Mouse (Mus musculus) left cerebral cortex, postnatal 25 days (tissue): ENCODE data around the gene 5031439G07Rik. TPM values are rescaled to one million over a fixed set of nuclear protein-coding genes. Genes with fewer than 3 reads are reported as not detected.
A peak's percentile ranks its signal among the peaks of the same experiment; 100 is the strongest.

Experiments
- DNase-seq, 2 experiments: peaks; one replicate each; pipeline ENCODE4 v3.0.0; 2022; ENCODE audit warnings: low spot score in 2 of 2, mixed read lengths in 1 of 2
- intact Hi-C: fragments of 180-260 bp; cut with DNase I; formaldehyde crosslinking; loops from one replicate; pipeline ENCODE4 v1.15.1; 2025
- total RNA-seq, 2 experiments: library from RNA; stranded (reverse); gene quantifications; 2 replicates each; pipeline ENCODE4 v1.2.3; 2021

Gene 5031439G07Rik
- total RNA-seq, 2 experiments from 2014 or later, result 77.7 to 82.7 TPM

DNA sequence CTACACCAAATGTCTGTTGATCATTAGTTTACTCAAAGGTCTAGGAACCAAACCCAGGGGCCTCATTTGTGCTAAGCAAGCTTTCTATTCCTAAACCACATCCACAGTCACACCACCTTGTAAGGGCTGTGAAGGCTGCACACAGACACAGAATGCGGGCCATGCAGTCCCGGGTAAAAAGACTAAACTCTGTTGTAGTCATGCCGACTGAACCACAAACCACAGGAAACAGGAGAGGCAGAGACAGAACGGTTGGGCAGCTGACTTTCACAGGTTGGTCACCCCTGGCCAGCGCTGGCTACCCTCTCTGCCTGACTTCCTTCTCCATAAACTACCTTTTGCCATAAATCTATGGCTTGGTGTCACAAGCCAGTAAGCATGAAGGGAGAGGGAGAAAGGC, 23.6 kb downstream of the 5031439G07Rik start:
- intact Hi-C loops, result no loop called here
- DNase-seq, result no peak

DNA sequence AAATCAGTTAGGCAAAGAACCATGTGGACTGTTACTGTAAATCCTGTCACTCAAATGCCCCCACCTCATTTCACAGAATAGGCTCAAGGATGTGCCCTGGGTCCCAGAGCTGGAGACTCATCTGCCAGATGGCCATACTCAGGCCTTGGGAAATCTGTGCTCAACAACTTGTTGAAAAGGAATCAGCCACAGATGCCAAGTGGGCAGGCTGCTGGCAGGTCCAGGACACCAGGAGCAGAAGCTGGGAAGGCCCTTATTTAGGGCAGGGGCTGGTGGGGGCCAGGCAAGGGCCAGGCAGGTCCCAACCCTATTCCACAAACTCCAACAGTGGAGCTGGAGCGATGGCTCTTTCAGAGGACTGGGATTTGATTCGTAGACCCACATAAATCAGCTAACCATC, 25.8 kb downstream of the 5031439G07Rik start:
- intact Hi-C loops, result no loop called here
- no peak for DNase-seq

DNA sequence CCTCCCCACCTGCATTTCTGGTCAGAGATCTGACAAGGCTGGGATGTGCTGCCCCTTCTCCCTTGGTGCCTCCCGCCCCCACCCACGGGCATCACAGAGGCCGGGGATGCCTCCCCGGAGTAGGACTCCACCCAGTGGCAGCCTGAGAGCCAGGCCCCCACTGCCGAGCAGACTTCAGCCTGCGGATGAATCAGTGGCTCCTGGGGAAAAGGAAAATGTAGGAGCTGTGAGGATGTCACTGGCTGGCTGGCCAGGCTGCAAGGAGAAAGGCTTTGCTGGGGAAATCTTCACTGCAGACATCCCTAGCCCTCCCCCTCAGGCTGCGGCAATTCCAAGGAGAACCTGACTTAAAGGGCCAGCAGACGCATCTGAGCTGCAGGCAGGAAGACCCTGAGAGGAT, 27.7 kb downstream of the 5031439G07Rik start:
- intact Hi-C loops, result loop anchor here (2.0 kb wide), 1 partner anchor 26 kb away; no protein-coding TSS in a partner anchor
- DNase-seq, result peak; percentile 74 to 93

DNA sequence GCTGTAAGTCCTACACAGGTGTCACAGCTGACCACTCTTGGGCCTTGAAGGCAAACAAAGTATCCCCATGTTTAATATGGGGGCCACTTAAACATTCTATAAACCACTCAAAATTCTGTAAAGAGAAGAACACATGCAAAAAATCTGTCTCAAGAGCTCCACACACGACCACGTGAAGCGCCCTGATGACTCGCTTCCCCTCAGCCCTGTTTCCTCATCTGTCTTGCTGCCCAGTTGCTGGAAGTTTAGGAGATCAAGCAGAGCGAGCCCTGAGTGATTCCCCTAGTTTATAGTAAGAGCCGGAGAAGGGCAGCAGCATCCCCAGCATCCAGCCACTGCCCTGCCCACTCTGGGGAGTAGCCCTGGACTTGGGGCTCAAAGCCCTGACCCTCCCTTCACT, 28.5 kb downstream of the 5031439G07Rik start:
- intact Hi-C loops, result loop anchor here (2.0 to 5.0 kb wide), 2 partner anchors 27 to 37 kb away; no protein-coding TSS in a partner anchor
- no peak for DNase-seq

DNA sequence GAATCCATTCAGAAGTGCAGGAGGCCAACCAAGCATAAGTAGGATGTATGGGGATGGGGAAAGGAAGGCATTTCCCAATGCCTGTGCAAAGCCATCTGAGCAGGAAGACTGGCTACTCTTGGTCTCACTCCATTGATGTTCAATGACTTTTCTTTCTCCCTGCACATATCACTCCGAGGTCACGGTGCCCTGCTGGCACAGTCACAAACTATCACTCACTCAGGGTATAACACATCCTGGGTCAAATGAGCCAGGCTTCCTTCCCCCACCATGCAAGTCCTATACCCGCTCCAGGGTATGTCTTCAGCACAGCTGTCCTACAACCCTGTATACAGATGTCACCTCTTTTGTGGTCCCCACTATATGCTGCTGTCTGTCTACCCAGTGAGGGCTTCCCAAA, 30.0 kb downstream of the 5031439G07Rik start:
- intact Hi-C loops, result loop anchor here (5.0 kb wide), 1 partner anchor 39 kb away; no protein-coding TSS in a partner anchor
- no peak for DNase-seq

DNA sequence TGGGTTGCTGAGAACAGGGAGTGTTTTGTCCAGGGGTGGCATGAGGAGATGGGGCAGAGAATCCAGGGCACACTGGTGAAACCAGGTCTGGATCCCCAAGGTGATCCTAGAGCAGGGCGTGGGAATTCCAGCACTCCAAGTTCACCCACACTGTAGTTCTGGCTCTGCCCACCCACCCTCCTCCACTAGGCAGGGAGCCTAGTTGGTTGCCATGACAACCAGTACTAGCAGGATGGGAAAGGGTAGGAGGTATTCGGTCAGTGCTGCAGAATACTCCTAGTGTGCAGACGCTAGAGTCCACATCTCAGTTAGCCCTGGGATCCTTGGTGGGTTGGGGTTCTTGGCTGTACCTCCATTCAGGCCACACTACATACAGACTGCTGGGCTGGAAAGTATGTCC, 30.5 kb downstream of the 5031439G07Rik start:
- peak; percentile 66 to 86 for DNase-seq
- intact Hi-C loops, result loop anchor here (5.0 kb wide), 1 partner anchor 39 kb away; no protein-coding TSS in a partner anchor

DNA sequence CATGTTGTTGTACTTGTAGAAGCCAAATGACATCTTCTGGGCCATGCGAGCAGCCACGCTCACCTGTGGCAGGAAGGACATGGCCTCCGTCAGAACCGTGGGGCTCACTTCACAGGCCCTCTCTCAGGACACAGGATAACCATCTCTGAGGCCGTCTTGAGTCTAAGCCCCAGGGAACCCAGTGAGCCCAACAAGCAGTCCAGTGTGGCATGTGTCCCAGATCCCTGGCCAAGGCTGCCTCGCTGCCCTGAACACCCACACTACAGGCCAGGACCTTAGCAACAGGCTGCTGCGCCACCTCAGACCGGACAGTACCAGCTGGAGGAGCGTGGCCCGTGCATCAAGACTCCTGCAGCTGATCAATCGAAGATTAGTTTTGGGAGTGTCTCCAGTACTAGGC, 35.1 kb downstream of the 5031439G07Rik start:
- intact Hi-C loops, result no loop called here
- DNase-seq, result no peak

DNA sequence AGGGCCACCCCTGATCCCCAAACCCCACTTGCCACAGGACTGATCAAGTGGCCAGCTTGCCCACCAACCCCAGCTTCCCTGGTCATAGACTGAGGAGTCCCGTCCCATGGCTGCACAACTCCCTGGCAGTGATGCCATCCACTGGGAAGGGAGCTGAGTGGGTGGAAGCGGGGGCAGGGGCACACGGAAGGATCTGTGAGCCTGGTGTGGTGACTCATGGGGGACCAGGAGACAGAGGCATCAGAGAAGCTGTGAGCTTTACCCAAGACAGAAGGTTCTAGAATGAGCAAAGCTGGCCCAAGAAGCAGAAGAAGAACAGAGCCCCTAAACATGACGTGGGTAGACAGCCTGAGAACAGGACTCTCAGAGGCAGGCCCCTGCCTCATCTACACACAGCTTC, 38.3 kb downstream of the 5031439G07Rik start:
- intact Hi-C loops, result no loop called here
- DNase-seq, result peak; percentile 49 to 85

DNA sequence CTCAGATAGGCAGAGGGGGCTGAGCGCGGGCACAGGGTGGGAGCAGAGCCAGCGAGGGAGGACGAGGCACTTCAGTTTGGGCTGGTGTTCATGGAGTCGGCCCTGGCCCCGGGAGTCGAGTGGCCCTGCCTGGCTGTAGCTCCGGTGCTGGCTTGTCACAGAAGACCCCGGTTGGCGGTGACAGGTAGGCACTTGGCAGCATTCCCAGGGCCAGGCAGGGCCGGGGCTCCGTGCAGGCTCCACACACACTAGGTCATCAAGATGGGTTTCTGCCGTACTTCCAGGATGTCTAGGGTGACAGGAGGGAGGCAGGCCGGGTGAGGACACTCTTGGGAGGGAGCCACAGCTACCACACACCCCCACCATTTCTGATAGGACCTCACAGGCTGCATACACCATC, 39.4 kb downstream of the 5031439G07Rik start:
- intact Hi-C loops, result no loop called here
- DNase-seq, result no peak

DNA sequence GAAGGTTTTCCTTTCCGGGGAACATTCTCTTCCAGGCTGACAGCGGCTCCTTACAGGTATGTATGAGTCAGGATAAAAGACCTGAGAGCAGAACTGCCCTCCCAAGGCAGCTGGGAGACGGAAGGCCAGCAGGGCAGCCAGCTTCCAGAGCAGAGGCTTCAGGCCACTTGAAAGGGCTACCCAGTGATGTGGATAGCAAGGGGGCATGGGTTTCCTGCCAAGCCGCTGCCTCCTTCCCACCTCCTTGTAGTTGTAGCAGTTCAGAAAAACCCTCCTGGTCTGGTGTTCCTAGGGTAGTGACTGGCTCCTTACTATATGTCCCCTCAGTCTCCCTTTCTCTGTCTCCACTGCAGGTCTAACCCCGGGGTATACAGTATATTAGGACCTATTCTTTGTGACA, 44.0 kb downstream of the 5031439G07Rik start:
- intact Hi-C loops, result no loop called here
- no peak for DNase-seq

DNA sequence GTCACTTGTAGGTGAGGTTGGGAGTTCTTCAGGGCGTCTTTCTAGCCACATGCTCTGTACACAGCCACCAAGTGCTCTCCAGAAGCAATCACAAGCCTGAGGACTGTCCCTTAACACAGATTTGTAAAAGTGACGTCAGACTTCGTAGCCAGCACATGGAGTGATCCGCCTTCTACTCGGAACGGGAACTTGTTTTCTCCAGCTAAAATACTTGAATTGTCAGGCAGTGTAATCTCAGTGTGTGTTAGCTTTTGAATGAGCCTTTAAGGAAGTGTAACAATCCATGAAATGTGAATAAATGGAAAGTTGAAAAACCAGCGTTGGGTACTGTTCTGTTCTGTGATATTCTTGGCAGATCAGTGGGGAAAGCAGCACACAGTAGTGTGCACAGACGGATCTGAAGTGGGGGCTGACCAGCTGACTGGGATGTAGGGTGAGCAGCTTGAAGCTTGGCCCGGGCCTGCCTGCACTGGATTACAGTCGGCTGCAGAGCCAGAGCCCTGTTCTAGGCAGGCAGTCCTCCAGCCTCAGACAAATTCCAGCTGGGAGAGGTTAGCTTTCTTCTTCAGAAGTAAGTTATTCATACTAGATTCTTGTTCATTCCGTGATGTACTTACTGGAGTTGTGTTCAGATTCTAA, 45.6 kb downstream of the 5031439G07Rik start:
- intact Hi-C loops, result no loop called here
- peak in 1 of 2 experiments; percentile 82 for DNase-seq

DNA sequence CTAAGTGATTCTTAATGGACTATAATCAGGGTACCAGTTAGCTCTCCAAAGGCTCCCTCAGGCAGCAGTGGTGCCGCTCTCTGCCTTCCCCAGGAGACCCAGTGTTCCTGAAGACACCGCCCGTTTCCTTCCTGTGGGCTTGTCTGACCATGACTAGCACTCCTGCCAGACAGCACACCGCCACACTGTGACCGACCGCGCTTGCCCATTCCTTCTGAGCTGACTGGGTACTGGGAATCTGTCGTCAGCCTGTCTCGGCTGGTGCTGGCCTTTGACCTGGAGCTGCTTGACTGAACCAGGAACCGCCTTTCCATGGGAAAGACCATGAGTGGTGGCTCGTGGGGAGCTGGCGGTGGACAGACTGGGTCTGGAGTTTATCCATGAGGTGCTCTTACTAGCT, 48.2 kb downstream of the 5031439G07Rik start:
- no peak for DNase-seq
- intact Hi-C loops, result no loop called here

DNA sequence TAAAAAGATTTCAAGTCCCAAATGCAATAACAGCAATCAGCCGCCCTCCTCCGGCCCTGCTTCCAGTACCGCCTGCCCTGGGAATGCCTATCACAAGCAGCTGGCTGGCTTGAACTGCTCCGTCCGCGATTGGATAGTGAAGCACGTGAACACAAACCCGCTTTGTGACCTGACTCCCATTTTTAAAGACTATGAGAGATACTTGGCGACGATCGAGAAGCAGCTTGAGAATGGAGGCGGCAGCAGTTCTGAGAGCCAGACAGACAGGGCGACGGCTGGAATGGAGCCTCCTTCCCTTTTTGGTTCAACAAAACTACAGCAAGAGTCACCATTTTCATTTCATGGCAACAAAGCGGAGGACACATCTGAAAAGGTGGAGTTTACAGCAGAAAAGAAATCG, 53.5 kb downstream of the 5031439G07Rik start:
- intact Hi-C loops, result no loop called here
- peak in 1 of 2 experiments; percentile 86 for DNase-seq

DNA sequence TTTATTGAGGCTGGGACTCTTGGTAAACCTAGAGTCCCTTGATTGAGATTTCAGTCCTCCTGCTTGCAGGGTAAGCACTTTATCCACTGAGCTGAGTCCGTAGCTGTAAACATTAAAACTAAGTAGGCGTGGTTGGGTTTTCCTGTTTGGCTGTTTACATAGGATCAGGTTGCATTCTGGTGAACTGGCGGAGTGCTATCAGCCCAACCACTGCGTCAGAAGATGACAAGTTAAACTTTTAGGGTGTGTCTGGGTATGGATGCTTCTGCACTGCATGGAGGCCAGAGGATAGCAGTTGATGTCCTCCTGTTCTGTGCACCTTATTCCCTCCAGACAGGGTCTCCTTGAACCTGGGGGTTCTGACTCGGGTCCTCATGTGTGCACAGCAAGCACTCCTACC, 56.0 kb downstream of the 5031439G07Rik start:
- intact Hi-C loops, result no loop called here
- DNase-seq, result no peak

DNA sequence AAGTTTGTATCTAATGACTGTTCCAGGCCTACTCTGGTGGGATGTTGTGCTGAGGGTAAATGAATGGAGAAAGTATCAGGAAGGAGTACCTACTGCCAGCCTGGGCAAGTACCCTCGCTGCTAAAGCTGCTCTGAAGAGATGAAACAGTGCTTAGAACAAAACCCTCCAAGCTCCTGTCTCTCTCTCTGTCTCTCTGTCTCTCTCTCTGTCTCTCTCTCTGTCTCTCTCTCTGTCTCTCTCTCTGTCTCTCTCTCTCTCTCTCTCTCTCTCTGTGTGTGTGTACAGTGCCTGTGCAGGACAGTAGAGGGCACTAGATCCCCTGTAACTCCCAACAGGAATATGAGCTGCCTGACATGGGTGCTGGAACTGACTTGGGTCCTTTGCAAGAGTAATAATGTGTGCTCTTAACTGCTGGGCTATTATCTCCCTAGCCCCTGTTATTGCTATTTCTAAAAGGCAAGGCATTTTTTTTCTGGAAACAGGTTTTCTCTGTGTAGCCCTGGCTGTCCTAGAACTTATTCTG, 62.8 kb downstream of the 5031439G07Rik start:
- intact Hi-C loops, result loop anchor here (5.0 kb wide), 2 partner anchors 142 to 168 kb away; no protein-coding TSS in a partner anchor
- no peak for DNase-seq

DNA sequence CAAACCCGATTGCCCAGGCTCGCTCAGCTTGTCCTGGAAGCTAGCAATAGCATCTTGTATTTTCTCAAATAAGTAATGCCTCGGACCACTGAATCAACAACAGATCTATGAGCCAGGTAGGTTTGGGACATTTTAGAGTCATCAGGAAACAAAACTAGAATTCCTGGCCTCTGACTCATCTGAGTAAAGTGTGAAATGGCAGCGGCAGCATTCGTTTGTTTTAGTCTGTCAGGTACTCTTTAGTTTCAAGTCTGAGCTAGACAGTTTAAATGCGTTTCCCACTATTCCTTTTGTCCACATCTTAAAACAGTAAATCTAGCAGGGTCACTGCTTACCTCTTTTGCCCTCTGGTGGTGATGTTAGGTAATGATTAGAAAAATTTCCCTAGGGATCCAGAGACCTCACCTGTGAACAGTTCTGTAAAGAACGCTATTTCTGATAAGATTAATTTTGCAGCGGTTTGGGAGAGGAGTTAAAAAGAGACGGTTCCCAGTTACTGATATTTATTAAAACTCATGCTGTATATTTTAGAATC, 63.5 kb downstream of the 5031439G07Rik start:
- peak in 1 of 2 experiments; percentile 66 for DNase-seq
- intact Hi-C loops, result loop anchor here (5.0 kb wide), 3 partner anchors 53 to 168 kb away; no protein-coding TSS in a partner anchor

DNA sequence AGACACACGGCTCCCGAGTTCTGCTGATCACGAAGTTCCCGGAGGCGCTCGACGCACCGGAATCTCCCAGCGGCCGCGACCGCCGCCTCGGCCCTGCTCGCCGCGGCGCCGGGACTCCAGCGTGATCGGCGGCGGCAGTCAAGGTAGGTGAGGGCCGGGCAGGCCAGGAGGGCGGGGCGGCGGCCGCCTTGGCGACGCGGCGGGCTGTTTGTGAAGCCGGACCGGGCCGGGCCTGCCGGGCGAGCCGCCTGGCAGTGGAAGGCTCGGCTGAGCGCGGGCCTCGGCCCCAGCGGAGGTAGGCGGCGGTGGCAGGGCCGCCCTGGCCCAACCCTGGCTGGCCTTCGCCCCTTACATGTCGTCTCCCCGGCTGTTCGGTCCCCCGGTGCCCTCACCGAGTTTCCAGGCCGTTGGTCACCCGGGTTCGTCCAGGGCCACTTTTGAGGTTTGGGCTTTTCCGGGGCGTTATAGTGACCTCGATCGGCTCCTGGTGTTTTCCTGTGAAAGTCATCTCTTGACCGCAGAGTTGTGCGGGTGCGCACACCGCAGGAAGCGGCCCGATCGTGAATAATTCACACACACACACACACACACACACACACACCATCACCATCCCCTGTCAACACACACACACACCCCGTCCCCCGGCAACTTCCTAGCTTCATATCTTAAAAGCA, 64.7 kb downstream of the 5031439G07Rik start:
- intact Hi-C loops, result loop anchor here (1.0 to 5.0 kb wide), 2 partner anchors 51 to 67 kb away; partner anchors contain the start of gene Phf21b
- no peak for DNase-seq

DNA sequence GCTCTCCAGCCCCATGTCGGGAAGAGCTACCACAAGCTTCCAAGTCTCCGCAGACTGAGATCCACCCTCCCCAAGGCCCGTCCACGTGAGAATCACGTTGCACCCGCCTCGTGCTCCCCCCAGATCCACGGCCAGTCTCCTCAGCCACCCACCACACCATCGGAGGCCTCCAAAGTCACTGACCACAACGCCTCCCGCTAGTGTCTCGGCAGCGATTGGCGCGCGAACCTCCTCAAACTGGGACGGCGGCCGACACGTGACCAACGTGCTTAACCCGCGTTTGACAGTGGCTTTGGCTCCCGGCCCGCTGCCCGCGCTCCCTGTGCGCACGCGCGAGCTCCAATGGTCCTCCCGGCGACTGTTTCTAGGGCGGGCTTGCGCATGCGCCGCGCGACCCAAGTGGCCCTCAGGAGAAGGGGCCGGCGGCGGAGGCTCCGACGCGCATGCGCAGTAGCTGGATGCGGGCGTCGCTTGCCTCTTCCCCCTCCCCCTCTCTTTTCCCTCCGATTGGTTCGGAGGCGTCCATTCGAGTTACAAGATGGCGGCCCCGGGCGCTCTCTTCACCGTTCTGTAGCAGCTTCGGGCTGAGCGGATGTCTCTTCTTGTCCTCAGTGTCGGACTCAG, 65.4 kb downstream of the 5031439G07Rik start, which contains the start of gene Nup50:
Gene Nup50, plus strand, starts transcription at position 528 of the 624 bp plus-strand sequence.
- peak; percentile 100 for DNase-seq
- intact Hi-C loops, result loop anchor here (1.0 to 5.0 kb wide), 2 partner anchors 51 to 67 kb away; partner anchors contain the start of gene Phf21b

DNA sequence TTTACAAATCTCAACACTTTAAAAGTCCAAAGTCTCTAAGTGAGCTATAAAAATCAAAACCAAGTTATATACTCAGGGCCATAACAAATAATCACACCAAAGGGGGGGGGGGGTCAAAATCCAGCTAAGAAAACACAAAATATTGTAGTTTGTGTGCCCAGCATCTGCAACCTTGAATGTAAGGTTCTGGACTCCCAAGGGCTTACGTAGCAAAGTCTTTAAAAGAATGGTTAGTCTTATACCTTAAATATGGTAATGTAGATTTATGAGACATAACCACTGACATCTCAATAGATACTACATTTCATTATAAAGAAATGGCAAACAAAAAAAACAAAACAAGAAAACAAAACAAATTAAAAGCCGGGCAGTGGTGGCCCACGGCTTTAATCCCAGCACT, 68.4 kb downstream of the 5031439G07Rik start, which contains the start of gene Gm29666:
Gene Gm29666, minus strand, starts transcription at position 101 of the 400 bp plus-strand sequence.
- intact Hi-C loops, result loop anchor here (5.0 kb wide), 1 partner anchor 48 kb away; no protein-coding TSS in a partner anchor
- DNase-seq, result no peak

DNA sequence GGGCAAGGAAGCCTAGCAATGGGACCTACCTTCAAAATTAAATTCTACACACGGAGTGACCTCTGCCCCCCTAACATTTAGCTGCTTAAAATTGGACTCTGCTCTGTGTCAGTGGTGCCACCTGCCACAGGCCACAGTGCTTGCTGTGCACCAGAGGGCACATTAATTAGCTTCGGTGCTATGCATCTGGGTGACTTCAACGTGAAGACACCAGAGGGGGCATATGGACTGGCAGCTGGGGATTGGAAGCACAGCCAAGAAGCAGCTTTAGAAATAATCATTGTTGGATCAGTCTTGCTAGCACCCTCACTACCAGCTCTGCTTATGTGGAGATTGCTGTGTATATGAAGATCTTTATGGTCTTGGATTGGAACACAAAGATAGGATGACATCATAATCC, 75.2 kb downstream of the 5031439G07Rik start:
- no peak for DNase-seq

More for the DNA sequence above, 75.2 kb downstream of the 5031439G07Rik start:
- intact Hi-C loops, result no loop called here
